Mouse (Mus musculus): ENCODE measurements around the gene Crtc2. TPM values are rescaled to one million over a fixed set of nuclear protein-coding genes. Genes with fewer than 3 reads are reported as not detected.

Crtc2 gene
- polyA plus RNA-seq (2014; fragmentation: Illumina TruSeq; extraction: RNeasy Lipid Tissue Mini Kit (QIAGEN cat#74804); ENCODE audit: low read depth, low replicate concordance): 19.9 TPM

GRCm38 (mm10) chr3:90253653-90254418 lies at the start of gene Crtc2:
Gene Crtc2, plus strand, starts transcription at chr3:90254163.

GRCm38 (mm10) chr3:90213377-90213866 lies 40.5 kb upstream of the Crtc2 start, which contains the start of the genes Rps27 and Rab13:
Gene Rps27, minus strand, starts transcription at chr3:90213651.
Gene Rab13, plus strand, starts transcription at chr3:90213695.

DNA sequence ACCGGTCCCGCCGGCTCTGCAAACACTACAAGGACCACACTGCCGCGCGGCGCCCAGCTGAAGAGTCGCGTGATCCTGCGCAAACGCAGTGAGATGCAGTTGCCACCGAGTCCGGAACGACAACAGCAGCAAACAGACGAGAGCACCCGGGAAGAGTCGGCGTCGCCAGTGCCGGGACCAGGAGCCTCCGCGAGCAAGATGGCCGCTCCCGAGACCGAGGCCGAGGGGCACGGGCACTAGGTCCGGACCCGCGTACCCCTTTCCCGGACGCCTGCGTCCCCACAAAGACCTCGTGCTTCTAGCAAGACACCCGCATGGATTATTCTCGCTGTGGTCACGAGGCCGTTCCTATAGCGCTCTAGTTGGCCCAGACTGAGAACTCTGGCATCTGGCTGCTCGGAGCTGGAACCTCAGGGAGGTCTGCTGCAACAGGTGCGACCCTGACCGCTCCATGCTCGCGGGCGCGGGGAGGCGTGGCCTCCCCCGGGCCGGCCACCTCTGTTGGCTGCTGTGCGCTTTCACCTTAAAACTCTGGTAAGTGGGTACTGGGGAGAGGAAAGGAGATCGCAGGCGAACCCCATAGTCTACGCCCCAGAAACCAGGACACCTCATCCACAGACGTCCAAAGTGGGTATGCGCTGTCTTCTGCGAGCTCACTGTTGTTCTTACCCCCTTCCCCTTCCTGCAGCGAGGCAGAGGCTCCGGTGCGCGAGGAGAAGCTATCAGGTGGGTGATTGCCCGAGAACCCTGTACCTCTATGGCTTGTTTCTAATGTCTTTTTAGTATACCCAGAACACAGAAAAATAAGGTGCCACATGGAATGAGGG lies 22.2 kb upstream of the Crtc2 start, which contains the start of gene Jtb:
Jtb (plus strand) TSS at position 91 of the 827 bp plus-strand sequence.

GRCm38 (mm10) chr3:90242984-90243775 lies 10.8 kb upstream of the Crtc2 start, which contains the start of gene Creb3l4:
Gene Creb3l4, minus strand, starts transcription at chr3:90243512.

DNA sequence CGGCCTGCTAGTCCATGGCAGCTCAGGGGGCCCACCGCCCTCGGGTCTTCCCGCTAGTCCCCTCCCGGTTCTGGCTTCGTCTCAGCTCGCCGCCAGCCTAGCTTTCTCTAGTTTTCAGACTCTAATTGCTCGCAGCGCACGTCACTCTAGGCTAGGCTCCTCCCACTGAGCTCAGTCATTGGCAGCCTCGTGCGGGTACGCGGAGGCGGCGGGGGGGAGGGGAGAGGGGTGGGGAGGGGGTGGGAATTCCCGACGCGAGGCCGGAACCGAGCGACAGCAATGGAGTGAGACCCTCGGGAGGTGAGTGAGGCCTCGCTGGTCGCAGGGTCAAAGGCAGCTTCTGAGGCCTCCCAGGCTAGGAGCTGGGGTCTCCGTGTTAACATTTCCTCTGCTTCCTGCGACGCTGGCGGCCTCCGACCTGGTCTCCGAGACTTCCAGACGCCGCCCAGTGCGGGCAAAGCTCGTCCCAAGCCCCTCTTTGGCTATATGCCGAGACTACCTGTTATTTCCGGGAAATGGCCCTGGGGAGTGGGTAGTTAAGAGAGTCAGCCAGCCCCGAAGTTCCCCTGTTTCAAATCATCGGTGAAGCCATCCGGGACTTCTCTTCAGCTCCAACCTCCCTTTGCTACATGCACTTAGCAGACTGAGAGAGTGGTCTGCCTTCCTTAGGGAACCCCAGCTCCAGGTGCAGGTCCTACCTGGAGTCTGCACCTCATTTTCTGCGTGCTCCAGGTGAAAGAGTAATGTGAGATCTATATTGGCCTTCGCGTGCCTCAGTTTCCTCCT lies 5.8 kb upstream of the Crtc2 start, which contains the start of gene Slc39a1:
Slc39a1 (plus strand) TSS at position 213 of the 786 bp plus-strand sequence.

DNA sequence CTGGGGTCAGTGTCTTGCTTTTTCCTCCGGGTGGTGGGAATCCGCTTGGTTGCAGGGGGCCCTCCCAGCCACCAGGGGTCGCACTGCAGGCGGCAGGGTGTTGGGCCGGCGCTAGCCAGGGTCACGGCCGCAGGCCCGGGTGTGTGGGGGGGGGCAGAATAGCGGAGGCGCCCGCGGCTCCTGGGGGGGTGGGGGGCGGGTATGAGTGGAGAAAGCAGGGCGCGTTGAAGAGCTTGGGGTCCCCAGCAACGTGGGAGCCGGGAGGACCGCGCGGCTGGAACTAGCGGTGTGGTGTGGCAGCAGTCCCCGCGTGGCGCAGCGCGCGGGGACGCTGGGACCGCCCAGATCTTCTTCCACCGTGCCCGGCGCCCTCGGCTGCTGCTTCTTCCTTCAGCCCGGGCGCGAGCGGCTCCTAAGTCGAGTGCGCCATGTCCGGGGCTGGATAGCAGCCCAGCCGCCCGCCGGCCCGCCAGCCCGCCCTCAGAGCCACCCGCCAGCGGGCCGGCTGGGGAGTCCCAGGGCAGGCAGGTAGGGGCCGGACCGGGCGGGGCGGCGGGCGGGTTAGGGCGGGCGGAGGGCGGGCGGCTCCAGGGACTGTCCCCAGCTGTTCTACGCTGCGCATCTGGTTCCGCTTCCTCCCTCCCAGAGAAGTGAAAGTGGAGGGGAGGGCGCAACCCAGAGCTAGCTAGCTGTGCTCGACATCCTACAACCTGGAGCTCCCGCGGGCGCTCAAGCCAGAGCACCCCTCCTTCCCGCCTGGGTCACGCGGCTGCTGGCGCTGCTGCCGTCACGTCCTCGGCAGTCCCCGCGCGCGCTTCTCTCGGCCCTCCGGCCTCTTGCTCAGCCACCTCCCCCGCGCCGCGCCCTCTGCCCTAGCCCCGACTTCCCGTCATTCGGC lies 11.3 kb downstream of the Crtc2 start, which contains the start of gene Dennd4b:
Dennd4b (plus strand) TSS at position 152 of the 898 bp plus-strand sequence.

GRCm38 (mm10) chr3:90292345-90293275 lies 38.6 kb downstream of the Crtc2 start, which contains the start of gene Gatad2b:
Gene Gatad2b, plus strand, starts transcription at chr3:90293178.

Other genes starting within 250 kb of the Crtc2 start
- gene 4933434E20Rik, start 202.5 kb upstream of the Crtc2 start, polyA plus RNA-seq (2014; fragmentation: Illumina TruSeq; extraction: RNeasy Lipid Tissue Mini Kit (QIAGEN cat#74804); ENCODE audit: low read depth, low replicate concordance): 88.3 TPM
- gene Ubap2l, start 201.5 kb upstream of the Crtc2 start, polyA plus RNA-seq (2014; fragmentation: Illumina TruSeq; extraction: RNeasy Lipid Tissue Mini Kit (QIAGEN cat#74804); ENCODE audit: low read depth, low replicate concordance): 106 TPM
- gene Tpm3, start 181.5 kb upstream of the Crtc2 start, polyA plus RNA-seq (2014; fragmentation: Illumina TruSeq; extraction: RNeasy Lipid Tissue Mini Kit (QIAGEN cat#74804); ENCODE audit: low read depth, low replicate concordance): 286 TPM
- gene Nup210l, start 150.0 kb upstream of the Crtc2 start, polyA plus RNA-seq (2014; fragmentation: Illumina TruSeq; extraction: RNeasy Lipid Tissue Mini Kit (QIAGEN cat#74804); ENCODE audit: low read depth, low replicate concordance): 0.57 TPM
- 2,039 TPM for gene Rps27, start 40.5 kb upstream of the Crtc2 start, polyA plus RNA-seq (2014; fragmentation: Illumina TruSeq; extraction: RNeasy Lipid Tissue Mini Kit (QIAGEN cat#74804); ENCODE audit: low read depth, low replicate concordance)
- gene Rab13, start 40.5 kb upstream of the Crtc2 start, polyA plus RNA-seq (2014; fragmentation: Illumina TruSeq; extraction: RNeasy Lipid Tissue Mini Kit (QIAGEN cat#74804); ENCODE audit: low read depth, low replicate concordance): 6.8 TPM
- gene Jtb, start 22.6 kb upstream of the Crtc2 start, polyA plus RNA-seq (2014; fragmentation: Illumina TruSeq; extraction: RNeasy Lipid Tissue Mini Kit (QIAGEN cat#74804); ENCODE audit: low read depth, low replicate concordance): 130 TPM
- 22.6 TPM for gene Creb3l4, start 10.7 kb upstream of the Crtc2 start, polyA plus RNA-seq (2014; fragmentation: Illumina TruSeq; extraction: RNeasy Lipid Tissue Mini Kit (QIAGEN cat#74804); ENCODE audit: low read depth, low replicate concordance)
- gene Slc39a1, start 6.0 kb upstream of the Crtc2 start, polyA plus RNA-seq (2014; fragmentation: Illumina TruSeq; extraction: RNeasy Lipid Tissue Mini Kit (QIAGEN cat#74804); ENCODE audit: low read depth, low replicate concordance): 97.3 TPM
- gene Dennd4b, start 11.0 kb downstream of the Crtc2 start, polyA plus RNA-seq (2014; fragmentation: Illumina TruSeq; extraction: RNeasy Lipid Tissue Mini Kit (QIAGEN cat#74804); ENCODE audit: low read depth, low replicate concordance): 1.1 TPM
- gene Gatad2b, start 39.0 kb downstream of the Crtc2 start, polyA plus RNA-seq (2014; fragmentation: Illumina TruSeq; extraction: RNeasy Lipid Tissue Mini Kit (QIAGEN cat#74804); ENCODE audit: low read depth, low replicate concordance): 45.0 TPM
- gene Slc27a3, start 135.8 kb downstream of the Crtc2 start, polyA plus RNA-seq (2014; fragmentation: Illumina TruSeq; extraction: RNeasy Lipid Tissue Mini Kit (QIAGEN cat#74804); ENCODE audit: low read depth, low replicate concordance): not detected
- 19.1 TPM for gene Ints3, start 179.5 kb downstream of the Crtc2 start, polyA plus RNA-seq (2014; fragmentation: Illumina TruSeq; extraction: RNeasy Lipid Tissue Mini Kit (QIAGEN cat#74804); ENCODE audit: low read depth, low replicate concordance)
- gene Npr1, start 211.7 kb downstream of the Crtc2 start, polyA plus RNA-seq (2014; fragmentation: Illumina TruSeq; extraction: RNeasy Lipid Tissue Mini Kit (QIAGEN cat#74804); ENCODE audit: low read depth, low replicate concordance): 1.4 TPM
- gene Ilf2, start 222.0 kb downstream of the Crtc2 start, polyA plus RNA-seq (2014; fragmentation: Illumina TruSeq; extraction: RNeasy Lipid Tissue Mini Kit (QIAGEN cat#74804); ENCODE audit: low read depth, low replicate concordance): 48.1 TPM
- gene Snapin, start 236.9 kb downstream of the Crtc2 start, polyA plus RNA-seq (2014; fragmentation: Illumina TruSeq; extraction: RNeasy Lipid Tissue Mini Kit (QIAGEN cat#74804); ENCODE audit: low read depth, low replicate concordance): 68.4 TPM

Data from sigmoid colon, adult 10 weeks (tissue).